Mouse (Mus musculus): Measurements from ENCODE around the gene Spsb4. TPM values are rescaled to one million over a fixed set of nuclear protein-coding genes. Genes with fewer than 3 reads are reported as not detected.

Gene Spsb4
- polyA plus RNA-seq, 1 experiment from 2014 or later, result 1.1 TPM

- H3K4me2 ChIP-seq, result no peak overlapping the region
- H3K36me3 ChIP-seq, result no peaks in the 10 kb centered on the region
- DNase-seq, result no peak
- H3K4me1 ChIP-seq (replicated peaks), result no peaks in the 10 kb centered on the region
- ATAC-seq (ENCODE audit: low read depth), result no peak
- H3K4me3 ChIP-seq (replicated peaks), result no peak overlapping the region
- WGBS (ENCODE audit: insufficient replicate concordance), result 68% methylated on average over 3 of the region's 3 CpGs
- H3K9ac ChIP-seq, result no peak overlapping the region
- H3K27ac ChIP-seq, result no peak overlapping the region
- H3K27me3 ChIP-seq, result no peaks in the 10 kb centered on the region
- H3K9me3 ChIP-seq (replicated peaks), result no peaks in the 10 kb centered on the region
Measured at GRCm38 (mm10) chr9:96914005-96914404, 104.6 kb downstream of the Spsb4 start.

- no peak for ATAC-seq (ENCODE audit: low read depth)
- 58% methylated on average over 1 of the region's 1 CpGs for WGBS (ENCODE audit: insufficient replicate concordance)
- DNase-seq, result no peak
- H3K9me3 ChIP-seq (replicated peaks), result no peaks in the 10 kb centered on the region
- no peak overlapping the region for H3K27ac ChIP-seq
- no peaks in the 10 kb centered on the region for H3K4me1 ChIP-seq (replicated peaks)
- H3K27me3 ChIP-seq, result no peaks in the 10 kb centered on the region
- no peak overlapping the region for H3K9ac ChIP-seq
- no peak overlapping the region for H3K4me2 ChIP-seq
- H3K4me3 ChIP-seq (replicated peaks), result no peak overlapping the region
- H3K36me3 ChIP-seq, result no peaks in the 10 kb centered on the region
Measured at GRCm38 (mm10) chr9:96909503-96909902, 109.1 kb downstream of the Spsb4 start.

- Histone ChIP-seq H3K4me2 (no peak overlapping the region), H3K4me1 (replicated peaks) (no peaks in the 10 kb centered on the region), H3K36me3 (no peaks in the 10 kb centered on the region), H3K9ac (no peak overlapping the region), H3K4me3 (replicated peaks) (no peak overlapping the region), H3K9me3 (replicated peaks) (no peaks in the 10 kb centered on the region), H3K27ac (no peak overlapping the region), H3K27me3 (no peaks in the 10 kb centered on the region)
- DNase-seq (no peak), ATAC-seq (ENCODE audit: low read depth) (no peak)
- 59% methylated on average over 2 of the region's 2 CpGs for WGBS (ENCODE audit: insufficient replicate concordance)
Measured at GRCm38 (mm10) chr9:96908737-96909136, 109.9 kb downstream of the Spsb4 start.

- ATAC-seq (ENCODE audit: low read depth) (no peak), DNase-seq (no peak)
- Histone ChIP-seq H3K4me2 (no peak overlapping the region), H3K9me3 (replicated peaks) (no peaks in the 10 kb centered on the region), H3K27me3 (no peaks in the 10 kb centered on the region), H3K27ac (no peak overlapping the region), H3K4me1 (replicated peaks) (no peaks in the 10 kb centered on the region), H3K36me3 (no peaks in the 10 kb centered on the region), H3K4me3 (replicated peaks) (no peak overlapping the region), H3K9ac (no peak overlapping the region)
- WGBS (ENCODE audit: insufficient replicate concordance), result 71% methylated on average over 7 of the region's 7 CpGs
Measured at GRCm38 (mm10) chr9:96904360-96905355, 114.0 kb downstream of the Spsb4 start.

GRCm38 (mm10) chr9:96899717-96900116 lies 118.9 kb downstream of the Spsb4 start:
- no peak overlapping the region for H3K4me3 ChIP-seq (replicated peaks)
- no peaks in the 10 kb centered on the region for H3K9me3 ChIP-seq (replicated peaks)
- H3K27ac ChIP-seq, result no peak overlapping the region
- no peak for ATAC-seq (ENCODE audit: low read depth)
- DNase-seq, result no peak
- no peaks in the 10 kb centered on the region for H3K36me3 ChIP-seq
- H3K9ac ChIP-seq, result no peak overlapping the region
- H3K4me1 ChIP-seq (replicated peaks), result no peaks in the 10 kb centered on the region
- 20% methylated on average over 5 of the region's 5 CpGs for WGBS (ENCODE audit: insufficient replicate concordance)
- no peaks in the 10 kb centered on the region for H3K27me3 ChIP-seq
- no peak overlapping the region for H3K4me2 ChIP-seq

- ATAC-seq (ENCODE audit: low read depth), result no peak
- Histone ChIP-seq H3K4me1 (replicated peaks) (no peaks in the 10 kb centered on the region), H3K36me3 (no peaks in the 10 kb centered on the region), H3K4me2 (no peak overlapping the region), H3K27ac (no peak overlapping the region), H3K9ac (no peak overlapping the region), H3K4me3 (replicated peaks) (no peak overlapping the region), H3K27me3 (no peaks in the 10 kb centered on the region), H3K9me3 (replicated peaks) (no peaks in the 10 kb centered on the region)
- DNase-seq, result no peak
Measured at GRCm38 (mm10) chr9:96899004-96899403, 119.6 kb downstream of the Spsb4 start.

GRCm38 (mm10) chr9:96896690-96897089 lies 122.0 kb downstream of the Spsb4 start:
- WGBS (ENCODE audit: insufficient replicate concordance), result 65% methylated on average over 1 of the region's 1 CpGs
- H3K27me3 ChIP-seq, result 0 out of 2 replicates have a peak, but pooled peaks cover under 1% of the 10 kb centered on the region
- no peak overlapping the region for H3K4me2 ChIP-seq
- H3K9me3 ChIP-seq (replicated peaks), result no peaks in the 10 kb centered on the region
- no peak overlapping the region for H3K4me3 ChIP-seq (replicated peaks)
- no peak overlapping the region for H3K9ac ChIP-seq
- ATAC-seq (ENCODE audit: low read depth), result no peak
- no peaks in the 10 kb centered on the region for H3K36me3 ChIP-seq
- 0 out of 2 replicates have a peak, but pooled peaks cover 2% of the 10 kb centered on the region for H3K4me1 ChIP-seq (replicated peaks)
- no peak overlapping the region for H3K27ac ChIP-seq
- no peak for DNase-seq

- ATAC-seq (ENCODE audit: low read depth), result 0 out of 2 replicates have a peak, but pooled peaks have one; percentile 29
- no peak for DNase-seq
- no peak overlapping the region for H3K9ac ChIP-seq
- H3K4me3 ChIP-seq (replicated peaks), result no peak overlapping the region
- no peak overlapping the region for H3K27ac ChIP-seq
- WGBS (ENCODE audit: insufficient replicate concordance), result 51% methylated on average over 5 of the region's 5 CpGs
- peaks cover 12% of the 10 kb centered on the region for H3K4me1 ChIP-seq (replicated peaks)
- H3K36me3 ChIP-seq, result no peaks in the 10 kb centered on the region
- no peak overlapping the region for H3K4me2 ChIP-seq
- peaks cover 32% of the 10 kb centered on the region for H3K27me3 ChIP-seq
- H3K9me3 ChIP-seq (replicated peaks), result no peaks in the 10 kb centered on the region
Measured at GRCm38 (mm10) chr9:96893582-96893981, 125.1 kb downstream of the Spsb4 start.

Other genes starting within 250 kb of the Spsb4 start
- 1.9 and 2.4 TPM in 2 replicates for gene Pxylp1, start 126.2 kb downstream of the Spsb4 start, polyA plus RNA-seq (2015; fragmentation: Nextera tagmentation; extraction: Ambion mirVana)
- 10.1 and 11.6 TPM in 2 replicates for gene Slc25a36, start 92.3 kb upstream of the Spsb4 start, polyA plus RNA-seq (2015; fragmentation: Nextera tagmentation; extraction: Ambion mirVana)

Measured in liver, embryonic 13.5 days (tissue).